Mouse (Mus musculus): ENCODE data around the gene Zdhhc1. TPM values are rescaled to one million over a fixed set of nuclear protein-coding genes. Genes with fewer than 3 reads are reported as not detected.

The Zdhhc1 gene
- 4.3 TPM for total RNA-seq (2023)

DNA sequence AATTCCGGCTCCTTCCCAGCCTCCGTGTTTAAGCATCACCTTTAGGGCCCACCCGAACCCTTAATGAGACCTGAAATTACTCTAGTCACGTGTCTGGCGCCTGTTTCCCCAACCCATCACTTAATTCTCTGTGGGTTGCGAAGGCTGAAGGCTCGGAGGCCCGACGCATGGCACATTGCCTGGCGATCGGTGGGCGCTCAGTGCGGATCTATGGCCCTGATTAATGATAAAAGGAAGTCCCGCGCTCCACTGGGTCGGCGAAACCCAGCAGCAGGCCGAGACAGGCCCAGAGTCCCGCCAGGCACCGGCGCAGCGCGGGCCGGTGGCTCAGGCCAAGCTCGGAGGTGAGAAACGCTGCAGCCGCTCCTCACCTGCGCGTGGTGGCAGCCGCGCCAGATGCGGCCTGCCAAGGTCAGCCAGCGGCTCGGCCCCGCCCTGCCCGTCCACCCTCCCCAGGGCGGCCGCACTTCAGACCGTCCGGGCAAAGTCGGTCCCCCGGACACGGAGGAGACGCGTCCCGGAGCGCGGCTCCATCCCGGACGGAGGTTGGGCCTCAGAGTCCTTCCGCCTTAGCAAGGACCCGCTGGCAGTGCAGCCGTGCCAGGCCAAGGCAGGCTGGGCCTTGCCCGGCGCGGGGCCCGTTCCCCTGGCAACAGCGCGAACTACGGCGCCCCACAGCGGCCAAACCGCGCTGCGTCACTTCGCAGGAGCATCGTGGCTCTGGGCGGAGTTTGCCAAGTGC lies at the start of gene Zdhhc1:
Zdhhc1 (minus strand) TSS at position 464 of the 742 bp plus-strand sequence.

DNA sequence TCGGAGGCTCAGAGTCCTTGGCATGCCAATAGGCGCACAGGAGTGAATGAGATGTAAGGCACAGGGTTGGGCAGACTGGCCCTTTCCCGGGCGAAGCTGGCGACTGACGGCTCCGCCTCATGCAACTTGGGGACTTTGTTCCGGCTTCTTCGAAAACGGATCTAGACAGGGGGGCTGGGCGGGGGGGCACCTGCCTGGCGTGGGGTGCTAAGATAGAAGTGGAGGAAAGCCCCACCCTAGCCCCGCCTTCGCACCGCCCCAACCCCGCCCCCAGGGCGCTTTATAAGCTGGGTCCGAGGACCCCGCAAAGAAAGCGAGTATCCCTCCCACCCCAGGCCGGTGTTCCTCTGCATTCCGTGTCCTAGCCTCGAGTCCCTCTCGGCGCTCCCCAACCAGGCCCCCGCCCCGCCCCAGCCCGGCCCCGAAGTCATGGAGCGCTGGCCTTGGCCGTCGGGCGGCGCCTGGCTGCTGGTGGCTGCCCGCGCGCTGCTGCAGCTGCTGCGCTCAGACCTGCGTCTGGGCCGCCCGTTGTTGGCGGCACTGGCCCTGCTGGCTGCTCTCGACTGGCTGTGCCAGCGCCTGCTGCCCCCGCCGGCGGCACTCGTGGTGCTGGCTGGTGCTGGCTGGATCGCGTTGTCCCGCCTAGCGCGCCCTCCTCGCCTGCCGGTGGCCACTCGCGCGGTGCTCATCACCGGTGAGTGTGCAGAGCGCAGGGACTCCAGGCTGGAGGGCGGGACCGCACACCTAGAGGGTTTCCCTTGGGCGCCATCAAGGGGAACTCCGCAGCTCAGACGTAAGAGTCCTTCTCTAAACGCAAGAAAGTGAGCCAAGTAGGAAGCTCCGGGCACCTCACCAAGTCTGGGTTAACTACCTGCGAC lies 22.0 kb upstream of the Zdhhc1 start, which contains the start of gene Hsd11b2:
Hsd11b2 (plus strand) TSS at position 320 of the 878 bp plus-strand sequence.

DNA sequence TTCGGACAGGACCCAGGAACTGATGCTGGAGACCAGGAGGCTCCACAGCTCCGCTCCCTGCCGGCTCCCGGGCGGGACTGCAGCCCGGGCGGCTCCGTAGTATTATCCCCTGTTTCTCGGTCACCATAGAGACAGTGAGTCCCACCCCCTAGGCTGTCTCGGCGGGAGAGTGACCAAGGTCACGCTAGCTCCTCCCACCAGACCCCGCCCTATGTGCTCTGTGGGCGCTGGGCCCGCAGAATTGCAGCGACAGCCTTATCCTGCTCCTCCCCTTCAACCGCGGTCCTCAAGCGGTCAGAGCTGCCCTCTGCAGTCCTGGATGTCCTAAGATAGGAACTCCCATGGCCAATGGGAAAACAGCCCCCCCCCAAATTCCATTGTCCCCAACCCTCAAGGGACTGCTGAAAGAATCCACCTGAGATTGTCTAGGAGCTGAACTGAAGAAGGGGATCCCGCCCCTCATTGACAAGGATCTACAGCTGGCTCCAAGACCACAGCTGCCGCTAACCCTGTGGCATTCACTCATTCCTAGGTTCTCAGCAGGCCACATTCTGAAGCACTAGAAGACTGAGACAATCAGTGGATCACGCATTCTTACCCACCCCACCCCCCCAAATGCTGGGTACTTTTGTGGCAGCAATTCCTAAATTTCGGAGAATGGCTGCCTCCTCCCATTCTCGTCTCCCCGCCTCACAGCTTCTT lies 25.2 kb downstream of the Zdhhc1 start, which contains the start of gene Tppp3:
Tppp3 (minus strand) TSS at position 213 of the 702 bp plus-strand sequence.

Other genes with a start within 250 kb of the Zdhhc1 start
- gene B3gnt9, start 241.7 kb downstream of the Zdhhc1 start, total RNA-seq (2023), result 2.3 TPM
- gene Tradd, start 232.3 kb downstream of the Zdhhc1 start, total RNA-seq (2023), result 22.7 TPM
- gene Fbxl8, start 232.3 kb downstream of the Zdhhc1 start, total RNA-seq (2023), result 10.0 TPM
- gene Hsf4, start 227.1 kb downstream of the Zdhhc1 start, total RNA-seq (2023), result 0.94 TPM
- not detected for gene Nol3, start 220.8 kb downstream of the Zdhhc1 start, total RNA-seq (2023)
- 5.0 TPM for gene 4931428F04Rik, start 207.0 kb downstream of the Zdhhc1 start, total RNA-seq (2023)
- 0.67 TPM for gene Exoc3l, start 200.8 kb downstream of the Zdhhc1 start, total RNA-seq (2023)
- 90.3 TPM for gene E2f4, start 199.2 kb downstream of the Zdhhc1 start, total RNA-seq (2023)
- 4.6 TPM for gene Elmo3, start 191.3 kb downstream of the Zdhhc1 start, total RNA-seq (2023)
- 5.3 TPM for gene Lrrc29, start 170.6 kb downstream of the Zdhhc1 start, total RNA-seq (2023)
- gene Tmem208, start 170.5 kb downstream of the Zdhhc1 start, total RNA-seq (2023), result 25.6 TPM
- 17.7 TPM for gene Fhod1, start 148.9 kb downstream of the Zdhhc1 start, total RNA-seq (2023)
- gene Slc9a5, start 148.1 kb downstream of the Zdhhc1 start, total RNA-seq (2023), result 0.82 TPM
- gene Plekhg4, start 123.6 kb downstream of the Zdhhc1 start, total RNA-seq (2023), result not detected
- not detected for gene Kctd19, start 83.4 kb downstream of the Zdhhc1 start, total RNA-seq (2023)
- gene Lrrc36, start 83.3 kb downstream of the Zdhhc1 start, total RNA-seq (2023), result not detected
- gene Tppp3, start 25.4 kb downstream of the Zdhhc1 start, total RNA-seq (2023), result 0.82 TPM
- gene Hsd11b2, start 21.9 kb upstream of the Zdhhc1 start, total RNA-seq (2023), result not detected
- 82.3 TPM for gene Atp6v0d1, start 69.1 kb upstream of the Zdhhc1 start, total RNA-seq (2023)
- gene Ripor1, start 108.4 kb upstream of the Zdhhc1 start, total RNA-seq (2023), result 19.3 TPM
- gene Ctcf, start 139.7 kb upstream of the Zdhhc1 start, total RNA-seq (2023), result 147 TPM
- not detected for gene Agrp, start 140.5 kb upstream of the Zdhhc1 start, total RNA-seq (2023)
- 141 TPM for gene Carmil2, start 189.4 kb upstream of the Zdhhc1 start, total RNA-seq (2023)
- 53.3 TPM for gene Acd, start 204.2 kb upstream of the Zdhhc1 start, total RNA-seq (2023)
- 8.4 TPM for gene Pard6a, start 204.2 kb upstream of the Zdhhc1 start, total RNA-seq (2023)
- not detected for gene 4933405L10Rik, start 210.8 kb upstream of the Zdhhc1 start, total RNA-seq (2023)
- 1.3 TPM for gene Enkd1, start 211.3 kb upstream of the Zdhhc1 start, total RNA-seq (2023)